Mouse (Mus musculus): ENCODE results near the gene Rnf145. TPM values are rescaled to one million over a fixed set of nuclear protein-coding genes. Genes with fewer than 3 reads are reported as not detected.

Rnf145 gene
- polyA plus RNA-seq, 1 experiment from 2014 or later = 74.4 TPM

DNA sequence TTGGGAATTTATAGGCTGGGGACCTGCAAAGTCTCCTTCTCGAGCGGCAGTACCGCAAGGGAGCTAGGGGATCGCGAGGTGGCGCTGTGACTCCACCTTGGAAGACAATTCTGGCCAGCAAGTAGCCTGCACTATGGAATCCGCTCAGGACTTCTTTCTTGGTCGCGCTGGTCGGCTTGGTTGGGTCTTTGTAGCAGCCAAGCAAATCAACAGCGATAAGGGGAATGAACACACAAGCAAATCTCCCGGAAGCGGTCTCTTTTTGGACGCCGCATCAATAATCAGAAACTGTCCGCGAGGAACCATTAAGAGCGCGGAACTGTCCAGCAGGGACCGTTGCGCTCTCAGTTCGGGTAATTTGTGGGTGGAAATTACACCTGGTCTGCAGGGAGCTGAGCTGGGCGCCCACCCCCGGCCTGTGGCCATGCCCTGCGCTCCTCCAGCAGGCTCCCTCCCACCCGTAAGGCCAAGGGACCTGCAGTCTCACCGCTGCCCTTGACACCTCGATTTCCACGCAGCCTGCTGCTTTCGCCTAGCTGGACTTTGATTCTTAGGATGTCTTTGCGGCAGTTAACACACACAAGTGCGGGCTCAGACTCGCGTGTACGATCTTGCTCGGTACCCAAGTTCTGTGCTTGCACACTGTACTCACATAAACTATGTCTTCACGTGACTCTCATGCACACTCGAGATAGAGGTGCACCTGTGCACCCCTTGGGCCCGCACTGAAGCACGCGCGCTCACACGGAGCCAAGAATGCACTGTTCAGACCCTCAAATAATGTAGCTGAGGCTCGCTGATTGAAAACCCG, 92.4 kb downstream of the Rnf145 start:
- Histone ChIP-seq H3K27me3 (replicated peaks; ENCODE audit: control insufficient read depth, insufficient read depth, low read length) (peaks cover 55% of the 10 kb centered on the region), H3K4me2 (peak overlapping the region; percentile 62), H3K4me1 (replicated peaks; ENCODE audit: control insufficient read depth, insufficient read depth, low read length) (0 out of 2 replicates have a peak, but pooled peaks cover 6% of the 10 kb centered on the region), H3K27ac (ENCODE audit: low read depth, low read length) (no peak overlapping the region), H3K9me3 (ENCODE audit: control insufficient read depth, low read length) (no peaks in the 10 kb centered on the region), H3K36me3 (ENCODE audit: control insufficient read depth, insufficient read depth, low read length) (no peaks in the 10 kb centered on the region), H3K4me3 (ENCODE audit: low read depth, low read length) (peak overlapping the region; percentile 29), H3K9ac (ENCODE audit: low read depth, low read length) (no peak overlapping the region)
- DNase-seq (ENCODE audit: low spot score) (peak; percentile 83), ATAC-seq (replicated peaks; ENCODE audit: low FRiP score) (peak; percentile 61)
- WGBS = 2% methylated on average over 45 of the region's 45 CpGs

DNA sequence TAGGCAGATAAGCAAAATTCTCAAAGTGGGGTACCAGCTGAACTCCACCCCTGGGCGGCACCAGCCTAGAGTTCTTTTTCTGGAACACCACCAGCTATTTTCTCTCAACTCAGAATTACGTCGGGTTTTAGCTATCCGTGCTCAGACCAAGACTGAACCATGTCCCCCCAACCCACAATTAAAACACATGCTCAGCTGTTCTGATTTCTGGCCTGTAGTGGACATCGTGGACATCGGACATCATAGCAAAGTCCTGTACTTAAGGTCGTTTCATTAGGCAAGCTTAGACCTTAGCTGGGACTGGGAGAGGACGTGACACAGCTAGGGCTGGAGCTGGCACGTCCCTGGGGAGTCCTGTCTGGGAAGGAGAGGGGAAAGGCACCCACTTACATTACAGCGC, 93.4 kb downstream of the Rnf145 start:
- H3K4me1 ChIP-seq (replicated peaks; ENCODE audit: control insufficient read depth, insufficient read depth, low read length) = 0 out of 2 replicates have a peak, but pooled peaks cover 6% of the 10 kb centered on the region
- H3K27ac ChIP-seq (ENCODE audit: low read depth, low read length) = no peak overlapping the region
- no peak overlapping the region; the same call in 1 of the 2 replicates for H3K4me2 ChIP-seq
- H3K9me3 ChIP-seq (ENCODE audit: control insufficient read depth, low read length) = no peaks in the 10 kb centered on the region
- H3K27me3 ChIP-seq (replicated peaks; ENCODE audit: control insufficient read depth, insufficient read depth, low read length) = peaks cover 65% of the 10 kb centered on the region
- H3K4me3 ChIP-seq (ENCODE audit: low read depth, low read length) = no peak overlapping the region
- ATAC-seq (replicated peaks; ENCODE audit: low FRiP score) = no peak
- no peak for DNase-seq (ENCODE audit: low spot score)
- whole genome bisulfite sequencing = 8% methylated on average over 10 of the region's 10 CpGs
- no peak overlapping the region for H3K9ac ChIP-seq (ENCODE audit: low read depth, low read length)
- H3K36me3 ChIP-seq (ENCODE audit: control insufficient read depth, insufficient read depth, low read length) = no peaks in the 10 kb centered on the region

DNA sequence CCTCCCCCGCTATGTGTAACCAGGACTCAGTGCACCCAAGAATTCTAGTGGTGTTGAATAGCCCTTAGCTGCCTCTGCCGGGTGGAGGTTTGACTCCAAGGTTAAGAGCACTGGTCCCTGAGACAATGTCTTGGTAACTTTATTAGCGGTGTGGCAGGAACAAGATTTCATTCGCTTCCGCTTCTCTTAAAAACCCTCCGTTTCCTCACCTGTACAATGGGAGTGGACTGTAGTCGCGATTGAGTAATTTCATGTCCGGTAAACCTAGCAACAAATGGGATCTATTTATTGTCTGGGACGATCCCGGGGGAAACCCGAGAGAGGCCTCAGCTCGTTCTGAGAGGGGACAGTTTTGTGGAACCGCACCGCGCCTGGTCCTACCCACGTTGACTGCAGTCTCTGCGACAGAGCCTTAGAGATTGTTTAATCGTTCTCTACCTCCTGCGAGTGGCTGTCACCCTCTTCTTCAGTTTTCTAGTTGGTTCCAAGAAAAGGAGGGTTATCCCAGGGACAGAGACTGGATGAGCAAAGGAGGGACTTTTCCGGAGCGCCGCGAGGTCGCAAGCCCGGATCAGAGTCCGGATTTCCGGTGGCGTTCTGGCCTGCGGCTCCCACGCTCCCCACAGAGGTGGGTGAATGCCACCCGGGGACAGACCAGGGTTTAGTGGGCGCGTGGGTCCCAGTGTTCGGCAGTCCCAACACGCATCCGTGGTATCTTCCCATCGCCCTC, 94.1 kb downstream of the Rnf145 start:
- 2% methylated on average over 38 of the region's 38 CpGs for WGBS
- peaks cover 72% of the 10 kb centered on the region for H3K27me3 ChIP-seq (replicated peaks; ENCODE audit: control insufficient read depth, insufficient read depth, low read length)
- ATAC-seq (replicated peaks; ENCODE audit: low FRiP score) (no peak), DNase-seq (ENCODE audit: low spot score) (peak; percentile 36)
- H3K9ac ChIP-seq (ENCODE audit: low read depth, low read length) = no peak overlapping the region
- H3K4me2 ChIP-seq = peak overlapping the region; percentile 60
- peak overlapping the region; percentile 33 for H3K4me3 ChIP-seq (ENCODE audit: low read depth, low read length)
- H3K4me1 ChIP-seq (replicated peaks; ENCODE audit: control insufficient read depth, insufficient read depth, low read length) = 0 out of 2 replicates have a peak, but pooled peaks cover 6% of the 10 kb centered on the region
- H3K27ac ChIP-seq (ENCODE audit: low read depth, low read length) = no peak overlapping the region
- H3K36me3 ChIP-seq (ENCODE audit: control insufficient read depth, insufficient read depth, low read length) = no peaks in the 10 kb centered on the region
- H3K9me3 ChIP-seq (ENCODE audit: control insufficient read depth, low read length) = no peaks in the 10 kb centered on the region

DNA sequence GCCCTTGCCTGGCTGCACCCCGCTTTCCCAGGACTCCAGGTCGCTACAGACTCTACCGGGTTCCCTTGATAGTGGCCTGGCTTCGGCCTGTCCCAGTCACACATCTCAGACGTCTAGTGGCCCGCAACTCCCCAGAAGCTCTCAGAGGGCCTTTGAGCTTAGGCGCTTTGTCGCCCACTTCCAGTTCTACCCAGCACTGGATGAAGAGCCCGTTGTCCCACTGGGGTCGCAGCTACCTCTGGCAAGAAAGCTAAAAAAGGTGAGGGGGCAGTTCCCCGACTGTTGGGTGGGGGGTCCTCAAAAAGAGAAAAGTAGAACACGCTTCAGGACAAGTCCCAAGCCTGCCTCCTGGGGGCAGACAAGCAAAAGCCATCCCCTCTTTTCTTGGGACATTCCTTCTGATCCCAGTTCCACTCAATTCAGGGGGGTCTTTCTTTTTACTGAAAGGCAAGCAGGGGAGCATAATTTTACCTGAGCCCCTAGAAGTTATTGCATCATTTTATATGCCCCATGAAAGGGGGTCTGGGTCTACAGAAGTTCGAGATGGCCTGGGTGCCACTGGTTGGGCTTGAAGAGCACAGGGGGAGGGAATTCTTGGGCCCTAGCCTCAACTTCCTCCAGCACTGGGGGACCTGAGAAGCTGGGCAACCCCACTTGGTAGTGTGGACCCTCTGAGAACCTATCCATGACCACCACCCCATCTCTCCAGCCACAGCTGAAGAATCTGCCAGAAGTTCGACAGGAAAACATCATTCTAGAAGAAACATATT, 94.8 kb downstream of the Rnf145 start:
- H3K4me2 ChIP-seq = peak overlapping the region; percentile 60
- peak; percentile 37 for DNase-seq (ENCODE audit: low spot score)
- WGBS = 6% methylated on average over 14 of the region's 14 CpGs
- no peak overlapping the region for H3K9ac ChIP-seq (ENCODE audit: low read depth, low read length)
- H3K4me1 ChIP-seq (replicated peaks; ENCODE audit: control insufficient read depth, insufficient read depth, low read length) = 0 out of 2 replicates have a peak, but pooled peaks cover 6% of the 10 kb centered on the region
- ATAC-seq (replicated peaks; ENCODE audit: low FRiP score) = no peak
- H3K4me3 ChIP-seq (ENCODE audit: low read depth, low read length) = peak overlapping the region; percentile 33
- no peak overlapping the region for H3K27ac ChIP-seq (ENCODE audit: low read depth, low read length)
- no peaks in the 10 kb centered on the region for H3K9me3 ChIP-seq (ENCODE audit: control insufficient read depth, low read length)
- no peaks in the 10 kb centered on the region for H3K36me3 ChIP-seq (ENCODE audit: control insufficient read depth, insufficient read depth, low read length)
- peaks cover 79% of the 10 kb centered on the region for H3K27me3 ChIP-seq (replicated peaks; ENCODE audit: control insufficient read depth, insufficient read depth, low read length)

Small RNAs within 50 kb of the gene (microRNA-seq; reads per million reads assigned to microRNA genes)
- gene Gm22121 (ENCODE audit: borderline number of aligned reads) = not detected

Other genes starting within 250 kb of the Rnf145 start
- gene Il12b, start 118.9 kb upstream of the Rnf145 start, polyA plus RNA-seq (2014; fragmentation: Nextera tagmentation; extraction: Ambion mirVana) = not detected in 2 replicates
- 54.1 and 54.6 TPM in 2 replicates for gene Ublcp1, start 48.5 kb upstream of the Rnf145 start, polyA plus RNA-seq (2014; fragmentation: Nextera tagmentation; extraction: Ambion mirVana)
- 0.75 and 0.99 TPM in 2 replicates for gene Ebf1, start 98.4 kb downstream of the Rnf145 start, polyA plus RNA-seq (2014; fragmentation: Nextera tagmentation; extraction: Ambion mirVana)

Data from liver, embryonic 11.5 days (tissue).